Mouse (Mus musculus): ENCODE results near the gene Atcay. TPM values are rescaled to one million over a fixed set of nuclear protein-coding genes. Genes with fewer than 3 reads are reported as not detected.

The Atcay gene
- polyA plus RNA-seq (2012; ENCODE audit: insufficient read depth, low replicate concordance): not detected in 2 replicates

DNA sequence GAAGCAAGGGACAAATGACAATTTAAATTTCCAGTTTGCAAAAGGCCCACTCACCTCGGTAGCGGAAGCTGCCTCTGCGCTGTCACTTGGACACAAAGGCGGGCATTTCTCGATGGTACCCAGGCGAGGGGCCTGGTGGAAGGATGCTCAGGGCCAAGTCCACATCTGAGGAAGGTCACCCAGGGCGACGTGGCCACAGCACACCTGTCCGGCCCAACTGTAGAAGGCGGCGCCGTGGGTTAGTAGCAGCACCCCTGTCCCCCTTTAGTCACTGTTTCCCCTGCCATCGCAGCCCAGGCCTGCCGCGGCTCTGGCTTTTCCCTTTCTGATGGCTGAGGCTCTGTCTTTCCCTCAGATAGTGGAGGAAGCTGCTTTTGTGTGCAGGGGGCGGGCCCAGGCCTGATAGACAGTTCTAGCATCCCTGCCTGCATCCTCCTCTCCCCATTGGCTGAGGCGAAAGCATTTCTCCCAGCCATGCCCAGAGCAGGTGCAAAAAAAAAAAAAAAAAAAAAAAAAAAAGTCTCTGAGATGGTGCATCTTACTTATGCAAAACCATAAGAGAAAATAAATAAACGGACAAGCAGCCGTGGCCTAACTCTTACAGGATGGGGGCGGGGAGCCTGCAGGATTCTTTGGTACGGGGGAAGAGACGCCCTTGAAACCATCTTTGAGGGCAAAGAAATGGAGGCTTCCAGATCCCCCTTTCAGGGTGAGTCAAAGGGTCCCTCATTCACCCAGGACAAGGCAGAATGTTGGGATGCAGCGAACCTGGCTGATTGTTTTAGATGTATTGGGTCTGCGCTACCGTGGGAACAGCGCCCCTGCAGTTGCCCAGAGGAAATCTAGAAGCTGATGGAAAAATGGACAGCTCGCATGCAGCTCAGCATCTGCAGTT lies at the start of gene Atcay:
Gene Atcay, minus strand, starts transcription at position 396 of the 895 bp plus-strand sequence.
- H3K4me3 ChIP-seq (replicated peaks): peak within 1 kb of the TSS; percentile 78
- TF ChIP-seq GATA1 (IDR thresholded peaks at IDR 0.05; ENCODE audit: borderline replicate concordance, low read length): no peak
- H3K27me3 ChIP-seq (replicated peaks): peaks cover 56% of the 10 kb centered on the region
- no peaks in the 10 kb centered on the region for H3K9me3 ChIP-seq
- peaks cover 49% of the 10 kb centered on the region for H3K4me1 ChIP-seq
- H3K36me3 ChIP-seq (replicated peaks; ENCODE audit: low read length): no peaks in the 10 kb centered on the region

GRCm38 (mm10) chr10:81279496-81279895 lies 48.9 kb upstream of the Atcay start:
- Histone ChIP-seq H3K4me1 (peaks cover 25% of the 10 kb centered on the region), H3K4me3 (replicated peaks) (no peak overlapping the region), H3K9me3 (0 out of 2 replicates have a peak, but pooled peaks cover 4% of the 10 kb centered on the region), H3K36me3 (replicated peaks; ENCODE audit: low read length) (peaks cover 22% of the 10 kb centered on the region), H3K27me3 (replicated peaks) (peaks cover 29% of the 10 kb centered on the region)
- no peak for TF ChIP-seq FLI1 (IDR thresholded peaks at IDR 0.05; ENCODE audit: low read length)
- TF ChIP-seq GATA1 (IDR thresholded peaks at IDR 0.05; ENCODE audit: borderline replicate concordance, low read length): no peak

GRCm38 (mm10) chr10:81277676-81278075 lies 47.0 kb upstream of the Atcay start:
- H3K36me3 ChIP-seq (replicated peaks; ENCODE audit: low read length): peaks cover 40% of the 10 kb centered on the region
- TF ChIP-seq FLI1 (IDR thresholded peaks at IDR 0.05; ENCODE audit: low read length): no peak
- TF ChIP-seq GATA1 (IDR thresholded peaks at IDR 0.05; ENCODE audit: borderline replicate concordance, low read length): no peak

GRCm38 (mm10) chr10:81273842-81274241 lies 43.2 kb upstream of the Atcay start:
- Histone ChIP-seq H3K27me3 (replicated peaks) (peaks cover 2% of the 10 kb centered on the region), H3K9me3 (no peaks in the 10 kb centered on the region), H3K4me3 (replicated peaks) (no peak overlapping the region), H3K36me3 (replicated peaks; ENCODE audit: low read length) (peaks cover 62% of the 10 kb centered on the region), H3K4me1 (peaks cover 8% of the 10 kb centered on the region)
- TF ChIP-seq FLI1 (IDR thresholded peaks at IDR 0.05; ENCODE audit: low read length): no peak
- no peak for TF ChIP-seq GATA1 (IDR thresholded peaks at IDR 0.05; ENCODE audit: borderline replicate concordance, low read length)

More at GRCm38 (mm10) chr10:81277676-81278075, 47.0 kb upstream of the Atcay start:
- H3K27me3 ChIP-seq (replicated peaks): peaks cover 17% of the 10 kb centered on the region
- H3K4me1 ChIP-seq: peaks cover 17% of the 10 kb centered on the region
- 0 out of 2 replicates have a peak, but pooled peaks cover 4% of the 10 kb centered on the region for H3K9me3 ChIP-seq
- H3K4me3 ChIP-seq (replicated peaks): no peak overlapping the region

GRCm38 (mm10) chr10:81272356-81272755 lies 41.7 kb upstream of the Atcay start:
- peaks cover 19% of the 10 kb centered on the region for H3K4me1 ChIP-seq
- H3K4me3 ChIP-seq (replicated peaks): no peak overlapping the region
- H3K36me3 ChIP-seq (replicated peaks; ENCODE audit: low read length): peaks cover 62% of the 10 kb centered on the region
- no peak for TF ChIP-seq GATA1 (IDR thresholded peaks at IDR 0.05; ENCODE audit: borderline replicate concordance, low read length)
- no peak for TF ChIP-seq FLI1 (IDR thresholded peaks at IDR 0.05; ENCODE audit: low read length)
- no peaks in the 10 kb centered on the region for H3K9me3 ChIP-seq
- H3K27me3 ChIP-seq (replicated peaks): no peaks in the 10 kb centered on the region

GRCm38 (mm10) chr10:81268643-81269412 lies 38.2 kb upstream of the Atcay start:
- H3K36me3 ChIP-seq (replicated peaks; ENCODE audit: low read length): peaks cover 65% of the 10 kb centered on the region

DNA sequence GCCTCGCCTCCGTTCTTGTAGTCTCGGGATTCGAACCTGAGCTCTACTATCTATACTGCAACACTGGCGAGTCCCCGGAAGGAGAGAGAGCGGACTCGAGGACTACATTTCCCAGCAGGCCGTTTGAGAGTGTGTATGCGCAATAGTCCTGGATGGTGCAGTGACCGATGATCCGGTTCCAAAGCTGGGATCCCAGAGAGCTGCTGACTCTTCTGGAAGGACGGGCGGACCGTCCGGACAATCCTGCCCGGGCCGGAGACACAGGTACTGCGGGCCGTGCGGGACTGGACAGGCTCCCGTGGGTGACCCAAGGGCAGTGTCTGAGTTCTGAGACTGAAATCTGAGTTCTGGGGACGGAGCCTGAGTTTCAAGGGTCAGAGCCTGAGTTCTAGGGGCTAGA lies 37.4 kb upstream of the Atcay start:
- peaks cover 56% of the 10 kb centered on the region for H3K4me1 ChIP-seq
- no peaks in the 10 kb centered on the region for H3K27me3 ChIP-seq (replicated peaks)
- peaks cover 65% of the 10 kb centered on the region for H3K36me3 ChIP-seq (replicated peaks; ENCODE audit: low read length)
- peak overlapping the region; percentile 95 for H3K4me3 ChIP-seq (replicated peaks)
- no peaks in the 10 kb centered on the region for H3K9me3 ChIP-seq
- no peak for TF ChIP-seq GATA1 (IDR thresholded peaks at IDR 0.05; ENCODE audit: borderline replicate concordance, low read length)

More at GRCm38 (mm10) chr10:81268643-81269412, 38.2 kb upstream of the Atcay start:
- Histone ChIP-seq H3K4me3 (replicated peaks) (peak overlapping the region; percentile 95), H3K27me3 (replicated peaks) (no peaks in the 10 kb centered on the region), H3K4me1 (peaks cover 48% of the 10 kb centered on the region), H3K9me3 (no peaks in the 10 kb centered on the region)
- TF ChIP-seq FLI1 (IDR thresholded peaks at IDR 0.05; ENCODE audit: low read length) (no peak), GATA1 (IDR thresholded peaks at IDR 0.05; ENCODE audit: borderline replicate concordance, low read length) (no peak)

GRCm38 (mm10) chr10:81266211-81267105 lies 35.8 kb upstream of the Atcay start, which contains the start of the genes Mrpl54 and Apba3:
TSS of gene Mrpl54 (minus strand) at chr10:81266934.
TSS of gene Apba3 (plus strand) at chr10:81266960.
- H3K4me3 ChIP-seq (replicated peaks): peak within 1 kb of the TSS; percentile 95
- no peak for TF ChIP-seq FLI1 (IDR thresholded peaks at IDR 0.05; ENCODE audit: low read length)
- TF ChIP-seq GATA1 (IDR thresholded peaks at IDR 0.05; ENCODE audit: borderline replicate concordance, low read length): no peak
- H3K9me3 ChIP-seq: no peaks in the 10 kb centered on the region
- peaks cover 65% of the 10 kb centered on the region for H3K36me3 ChIP-seq (replicated peaks; ENCODE audit: low read length)
- H3K27me3 ChIP-seq (replicated peaks): no peaks in the 10 kb centered on the region
- peaks cover 66% of the 10 kb centered on the region for H3K4me1 ChIP-seq

DNA sequence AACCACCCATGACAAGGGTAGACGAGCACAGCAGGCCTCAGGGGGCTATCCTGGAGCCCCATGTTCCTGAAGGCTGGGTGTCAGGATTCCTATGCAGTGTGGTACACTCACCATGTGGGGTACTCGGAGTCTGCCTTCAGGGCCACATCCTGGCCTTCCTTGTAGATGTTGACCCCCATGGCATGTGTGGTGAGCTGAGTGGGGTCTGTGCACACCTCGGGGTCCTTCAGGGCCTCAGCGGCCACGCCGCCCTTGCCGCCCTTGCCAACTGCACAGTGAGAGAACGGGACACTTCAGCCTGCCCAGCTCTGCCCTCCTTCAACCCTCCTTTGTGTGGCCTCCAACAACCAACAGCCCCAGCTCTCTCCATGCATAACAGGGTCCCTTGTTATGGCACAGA lies 34.9 kb upstream of the Atcay start:
- Histone ChIP-seq H3K27me3 (replicated peaks) (no peaks in the 10 kb centered on the region), H3K4me3 (replicated peaks) (peak overlapping the region; percentile 93), H3K4me1 (peaks cover 68% of the 10 kb centered on the region), H3K36me3 (replicated peaks; ENCODE audit: low read length) (peaks cover 65% of the 10 kb centered on the region), H3K9me3 (peaks cover 8% of the 10 kb centered on the region)
- TF ChIP-seq GATA1 (IDR thresholded peaks at IDR 0.05; ENCODE audit: borderline replicate concordance, low read length) (no peak), FLI1 (IDR thresholded peaks at IDR 0.05; ENCODE audit: low read length) (no peak)
